Mouse (Mus musculus) ovary, postnatal 14 days (tissue): Measurements from ENCODE around the gene Arxes1.
A peak's percentile ranks its signal among the peaks of the same experiment; 100 is the strongest.
"Not testable (repeated sequence)": the region's sequence is repeated elsewhere in the genome, so short reads cannot be mapped to it uniquely, and the experiment has no call there.

Experiments
- DNase-seq: peaks from one replicate; pipeline ENCODE4 v3.0.0; 2022; ENCODE audit warnings: low spot score

Arxes1 gene

GRCm38 (mm10) chrX:136032799-136033763 is at the start of gene Arxes1:
Gene Arxes1 (plus strand): TSS chrX:136033367.
- peak; percentile 4 for DNase-seq

GRCm38 (mm10) chrX:135984539-135985260 is 48.5 kb upstream of the Arxes1 start:
- DNase-seq = no peak

GRCm38 (mm10) chrX:135986267-135986666 is 46.9 kb upstream of the Arxes1 start:
- no peak for DNase-seq

GRCm38 (mm10) chrX:135990661-135991060 is 42.5 kb upstream of the Arxes1 start:
- DNase-seq = no peak

GRCm38 (mm10) chrX:135993192-135993594 is 40.0 kb upstream of the Arxes1 start:
- DNase-seq = not testable (repeated sequence)

GRCm38 (mm10) chrX:135993664-135994119 is 39.5 kb upstream of the Arxes1 start, which contains the start of gene Arxes2:
Gene Arxes2 (plus strand): TSS chrX:135993824.
- DNase-seq = not testable (repeated sequence)

GRCm38 (mm10) chrX:136007199-136007843 is 25.8 kb upstream of the Arxes1 start:
- no peak for DNase-seq

GRCm38 (mm10) chrX:136014392-136014791 is 18.8 kb upstream of the Arxes1 start:
- peak; percentile 5 for DNase-seq

GRCm38 (mm10) chrX:136030331-136030730 is 2.8 kb upstream of the Arxes1 start:
- DNase-seq = no peak

GRCm38 (mm10) chrX:136043726-136044125 is 10.6 kb downstream of the Arxes1 start:
- DNase-seq = no peak

GRCm38 (mm10) chrX:136047528-136047927 is 14.4 kb downstream of the Arxes1 start:
- DNase-seq = peak; percentile 40

GRCm38 (mm10) chrX:136051219-136051618 is 18.1 kb downstream of the Arxes1 start:
- no peak for DNase-seq

- DNase-seq = no peak
These were observed 27.5 kb downstream of the Arxes1 start for GRCm38 (mm10) chrX:136060698-136061097.

GRCm38 (mm10) chrX:136067201-136067991 is 34.2 kb downstream of the Arxes1 start:
- DNase-seq = not testable (repeated sequence)

- DNase-seq = not testable (repeated sequence)
These were observed 34.9 kb downstream of the Arxes1 start, which contains the start of gene Bex2 for GRCm38 (mm10) chrX:136068020-136068419. Gene Bex2 (minus strand): TSS chrX:136068236.
